Mouse (Mus musculus) lung, adult 2 months (tissue): Measurements from ENCODE around the gene Zfp217. TPM values are rescaled to one million over a fixed set of nuclear protein-coding genes. Genes with fewer than 3 reads are reported as not detected.

Experiments
- DNase-seq: peaks from one replicate; pipeline ENCODE4 v3.0.0; 2022
- H3K4me1 ChIP-seq: fragments of 200-500 bp; 2 replicates; pipeline ENCODE4 v1.6.1; 2011; ENCODE audit warnings: low read length; ENCODE audit not compliant: control insufficient read depth, insufficient read depth
- H3K4me3 ChIP-seq: fragments of 200-500 bp; replicated peaks from 2 replicates; pipeline ENCODE3; 2011; ENCODE audit warnings: low read depth, mild to moderate bottlenecking, control low read depth, low read length; ENCODE audit errors: extremely low read depth
- CTCF ChIP-seq: fragments of 200-500 bp; IDR thresholded peaks from 2 replicates; pipeline ENCODE4 v1.5.1; 2011; ENCODE audit warnings: mild to moderate bottlenecking, low read length, control low read depth; ENCODE audit not compliant: insufficient read depth
- POLR2A ChIP-seq: fragments of 200-500 bp; IDR thresholded peaks from 2 replicates; pipeline ENCODE4 v1.6.1; 2011; ENCODE audit warnings: low read depth, mild to moderate bottlenecking, control low read depth, low read length, borderline replicate concordance; ENCODE audit errors: extremely low read depth
- WGBS: fragments of 180-500 bp; shearing (Covaris S2); methylation state at CpG from one replicate; pipeline ENCODE4 v1.1.7; 2018; 5-methylcytosine and 5-hydroxymethylcytosine counted together
- polyA plus RNA-seq: library from polyadenylated mRNA; depleted of rRNA; stranded (reverse); fragments of >200 nt; gene quantifications from 2 replicates; pipeline ENCODE4 v1.2.3, GENCODE M21; 2012

The Zfp217 gene
- polyA plus RNA-seq, 1 experiment, result 19.8 TPM

DNA sequence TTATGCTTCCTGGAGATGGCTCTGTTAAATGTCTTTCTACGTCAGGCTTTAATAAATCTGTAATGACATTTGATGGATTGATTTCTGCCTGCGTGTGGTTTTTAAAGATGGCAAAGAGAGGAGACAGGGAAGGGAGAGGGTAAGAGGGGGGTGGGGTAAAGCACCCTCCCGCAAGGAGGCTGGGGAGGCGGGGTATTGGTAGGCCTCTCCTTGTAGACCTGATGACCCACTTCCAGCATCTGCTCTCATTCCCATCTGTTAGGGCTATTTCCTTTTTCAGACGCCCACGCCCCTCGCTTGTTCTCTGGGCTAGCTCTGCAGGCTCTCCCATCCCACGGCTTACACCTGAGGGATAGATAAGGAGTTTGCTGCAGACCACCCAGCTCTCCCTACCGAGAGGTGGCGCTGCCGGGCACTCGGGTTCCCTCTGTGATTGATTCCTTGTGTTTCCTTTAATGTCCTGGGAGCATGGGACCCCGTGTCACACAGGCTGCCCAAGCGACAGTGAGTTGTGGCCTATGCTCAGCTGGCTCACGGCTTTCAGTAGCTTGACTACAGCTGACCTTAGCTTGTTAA, 69.4 kb downstream of the Zfp217 start:
- TF ChIP-seq POLR2A (no peak), CTCF (no peak)
- 44% methylated on average over 15 of the region's 15 CpGs for WGBS
- H3K4me3 ChIP-seq, result no peak overlapping the region

DNA sequence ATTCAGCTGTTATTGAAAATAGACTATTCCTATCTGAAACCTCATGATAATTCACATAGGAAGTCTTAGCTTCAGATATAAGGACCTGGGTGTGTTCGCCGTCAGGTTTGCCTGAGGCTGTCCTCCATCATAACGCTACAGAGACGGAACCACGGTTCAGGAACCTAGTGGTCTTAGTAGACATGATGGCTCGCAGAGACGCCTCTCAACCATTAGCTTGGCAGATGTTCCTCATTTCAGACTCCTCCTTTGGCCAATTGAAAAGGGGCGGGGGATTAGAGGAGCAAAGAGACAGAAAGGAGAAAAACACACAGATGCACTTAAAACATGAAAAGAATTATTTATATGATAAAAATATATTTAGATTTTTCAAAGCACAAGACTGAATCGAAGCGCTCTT, 69.9 kb downstream of the Zfp217 start:
- WGBS, result 76% methylated on average over 10 of the region's 10 CpGs
- no peak for DNase-seq
- H3K4me3 ChIP-seq, result no peak overlapping the region
- H3K4me1 ChIP-seq, result no peaks in the 10 kb centered on the region
- TF ChIP-seq CTCF, result no peak
- no peak for TF ChIP-seq POLR2A

More for the DNA sequence above, 69.4 kb downstream of the Zfp217 start:
- no peaks in the 10 kb centered on the region for H3K4me1 ChIP-seq
- no peak for DNase-seq

DNA sequence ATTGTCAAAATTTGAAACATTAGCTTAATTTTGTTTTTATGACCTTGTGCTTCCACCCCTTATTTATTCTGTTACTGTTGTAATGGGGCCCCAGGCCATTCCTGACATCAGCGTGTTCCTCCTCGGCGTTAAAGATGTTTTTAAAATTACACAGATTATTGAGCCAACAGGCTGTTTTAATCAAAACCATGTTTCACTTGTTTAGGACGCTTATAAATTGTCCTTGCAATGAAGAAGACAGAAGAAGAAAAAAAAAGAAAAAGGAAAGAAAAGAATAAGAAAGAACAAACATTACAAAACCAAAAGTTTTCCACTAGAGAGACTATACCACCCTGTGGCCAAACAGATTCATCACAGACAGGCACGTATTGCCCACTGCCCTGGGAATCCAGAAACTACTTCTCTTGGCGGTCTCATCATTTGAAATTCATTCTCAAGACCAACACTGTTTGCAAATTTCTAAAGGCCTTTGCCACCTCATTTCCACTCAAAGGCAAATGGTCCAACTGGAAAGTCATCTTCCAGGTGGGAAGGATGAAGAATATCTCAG, 70.9 kb downstream of the Zfp217 start:
- no peak overlapping the region for H3K4me3 ChIP-seq
- WGBS, result 69% methylated on average over 6 of the region's 6 CpGs
- no peaks in the 10 kb centered on the region for H3K4me1 ChIP-seq
- DNase-seq, result no peak
- TF ChIP-seq POLR2A, result no peak
- TF ChIP-seq CTCF, result no peak

DNA sequence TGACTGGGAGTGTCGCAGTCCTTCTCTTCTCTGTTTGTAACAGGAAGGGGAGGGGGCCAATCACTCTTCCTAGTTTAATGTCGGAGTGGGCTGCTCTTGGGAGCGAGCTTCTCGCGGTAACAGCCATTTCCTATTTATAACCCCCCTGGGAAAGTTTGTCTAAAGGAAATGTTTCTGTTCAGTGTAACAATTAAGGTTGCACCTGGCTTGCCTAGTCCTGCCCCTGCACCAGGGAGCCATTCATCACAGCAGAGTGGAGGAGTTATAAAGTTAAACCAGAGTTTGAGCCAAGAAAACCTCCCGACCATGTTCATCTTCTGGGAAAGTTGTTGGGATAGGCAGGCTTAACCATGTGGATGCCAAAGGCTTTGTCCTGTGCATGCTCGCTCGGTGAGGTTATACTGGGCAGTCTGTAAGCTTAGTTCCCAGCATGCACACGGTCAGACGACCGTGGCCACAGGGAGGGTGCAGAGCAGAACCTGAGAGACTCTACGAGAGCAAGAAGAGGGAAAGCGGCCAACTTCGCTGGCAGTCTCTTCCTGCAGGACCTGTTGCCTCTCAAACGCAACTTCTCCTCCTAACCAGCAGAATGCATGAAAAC, 77.2 kb downstream of the Zfp217 start:
- no peak for TF ChIP-seq POLR2A
- no peak for TF ChIP-seq CTCF
- DNase-seq, result no peak
- WGBS, result 24% methylated on average over 15 of the region's 15 CpGs
- Histone ChIP-seq H3K4me1 (peaks cover 2% of the 10 kb centered on the region), H3K4me3 (no peak overlapping the region)

DNA sequence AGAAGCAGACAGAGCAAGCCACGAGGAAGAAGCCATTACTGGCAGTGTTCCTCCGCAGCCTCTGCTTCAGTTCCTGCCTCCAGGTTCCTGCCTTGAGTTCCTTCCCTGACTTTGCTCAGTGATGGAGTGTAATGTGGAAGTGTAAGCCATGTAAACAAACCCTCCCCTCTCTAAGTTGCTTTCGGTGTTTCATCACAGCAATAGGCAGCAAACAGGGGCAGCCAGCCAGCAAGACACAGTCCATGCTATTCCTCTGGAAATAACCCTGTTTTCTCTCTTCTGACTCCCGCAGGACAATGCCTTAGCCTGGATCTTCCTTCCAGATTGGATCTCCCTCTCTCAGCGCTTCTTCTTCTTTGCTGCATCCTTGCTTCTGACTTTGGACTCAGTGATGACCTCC, 77.9 kb downstream of the Zfp217 start:
- peaks cover 2% of the 10 kb centered on the region for H3K4me1 ChIP-seq
- no peak for TF ChIP-seq CTCF
- no peak for TF ChIP-seq POLR2A
- no peak overlapping the region for H3K4me3 ChIP-seq
- 63% methylated on average over 5 of the region's 5 CpGs for WGBS
- DNase-seq, result no peak

DNA sequence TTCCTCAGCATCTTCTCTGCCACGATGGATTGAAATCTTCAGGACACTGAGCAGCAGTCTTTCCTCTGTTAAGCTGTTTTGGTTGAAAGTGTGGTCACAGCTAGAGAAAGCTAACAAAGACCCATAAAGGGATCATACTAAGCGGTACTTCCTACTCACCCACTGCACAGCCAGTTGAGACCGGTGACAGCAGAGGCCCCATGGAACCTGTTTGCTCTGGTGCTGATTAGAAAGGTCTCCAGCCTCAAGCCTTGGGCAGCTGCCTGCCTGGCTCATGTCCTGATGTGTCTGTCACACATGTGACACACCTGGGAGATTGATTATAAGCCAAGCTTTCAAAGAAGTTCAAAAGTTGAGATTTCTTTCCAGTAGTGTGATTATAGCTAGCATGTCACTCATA, 85.5 kb downstream of the Zfp217 start:
- Histone ChIP-seq H3K4me1 (no peaks in the 10 kb centered on the region), H3K4me3 (no peak overlapping the region)
- no peak for DNase-seq
- WGBS, result 83% methylated on average over 3 of the region's 3 CpGs
- TF ChIP-seq CTCF, result no peak
- TF ChIP-seq POLR2A, result no peak

DNA sequence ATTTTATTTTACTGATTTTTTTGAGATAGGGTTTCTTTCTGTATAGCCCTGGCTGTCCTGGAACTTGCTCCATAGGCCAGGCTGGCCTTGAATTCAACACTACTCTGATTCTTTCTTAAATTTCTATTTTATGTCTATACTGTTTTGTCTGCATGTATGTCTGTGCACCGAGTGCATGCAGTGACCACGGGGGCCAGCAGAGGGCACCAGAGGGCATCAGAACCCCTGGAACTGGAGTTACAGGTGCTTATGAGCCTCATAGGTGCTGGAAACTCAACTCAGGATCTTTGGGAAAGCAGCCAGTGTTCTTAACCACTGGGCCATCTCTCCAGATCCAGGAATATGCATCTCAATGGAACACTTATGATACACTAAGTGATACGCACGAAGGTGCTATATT, 87.8 kb downstream of the Zfp217 start:
- no peak for DNase-seq
- TF ChIP-seq CTCF (peak; percentile 48), POLR2A (no peak)
- no peak overlapping the region for H3K4me3 ChIP-seq
- H3K4me1 ChIP-seq, result no peaks in the 10 kb centered on the region
- 67% methylated on average over 4 of the region's 4 CpGs for WGBS

DNA sequence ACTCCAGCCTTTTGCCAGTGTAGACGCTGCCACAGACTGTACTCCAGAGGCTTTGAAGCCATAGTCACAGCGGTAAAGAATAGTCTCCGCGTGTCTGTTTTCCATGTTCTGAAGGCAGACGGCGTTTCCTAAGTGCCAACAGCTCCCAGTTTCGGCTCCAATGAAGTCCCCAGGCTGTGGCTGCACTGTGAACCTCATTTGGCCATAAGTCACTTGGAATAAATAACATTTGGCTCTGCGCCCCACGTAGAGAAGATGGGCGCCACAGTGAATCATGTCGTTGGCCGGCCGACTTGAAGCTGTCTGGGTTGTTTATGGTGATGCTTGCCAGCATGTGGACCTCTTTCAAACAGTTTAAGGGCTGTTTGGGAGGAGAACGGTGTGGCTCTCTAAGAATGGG, 89.1 kb downstream of the Zfp217 start:
- WGBS, result 75% methylated on average over 14 of the region's 14 CpGs
- DNase-seq, result no peak
- TF ChIP-seq CTCF (no peak), POLR2A (no peak)
- no peak overlapping the region for H3K4me3 ChIP-seq
- H3K4me1 ChIP-seq, result no peaks in the 10 kb centered on the region
